Mouse (Mus musculus): ENCODE measurements around the gene Wfdc18.
A peak's percentile ranks its signal among the peaks of the same experiment; 100 is the strongest.

Wfdc18 gene

DNA sequence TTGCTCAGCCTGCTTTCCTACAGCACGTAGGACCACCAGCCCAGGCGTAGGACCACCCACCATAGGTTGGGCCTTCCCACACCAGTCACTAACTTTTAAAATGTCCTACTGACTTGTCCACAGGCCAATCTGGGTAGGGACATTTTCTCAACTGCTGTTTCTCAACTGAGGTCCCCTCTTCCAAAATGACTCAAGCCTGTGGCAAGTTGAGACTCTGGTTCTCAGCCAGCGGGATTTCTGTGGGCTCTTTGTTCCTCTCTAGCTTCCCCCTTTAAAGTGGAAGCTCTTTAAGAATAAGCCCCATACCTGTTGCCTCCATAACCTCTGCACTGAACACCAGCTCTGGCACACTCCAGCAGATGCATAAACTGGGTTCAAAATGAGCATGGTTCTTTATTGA, 34.7 kb downstream of the Wfdc18 start:
- no peak for DNase-seq

DNA sequence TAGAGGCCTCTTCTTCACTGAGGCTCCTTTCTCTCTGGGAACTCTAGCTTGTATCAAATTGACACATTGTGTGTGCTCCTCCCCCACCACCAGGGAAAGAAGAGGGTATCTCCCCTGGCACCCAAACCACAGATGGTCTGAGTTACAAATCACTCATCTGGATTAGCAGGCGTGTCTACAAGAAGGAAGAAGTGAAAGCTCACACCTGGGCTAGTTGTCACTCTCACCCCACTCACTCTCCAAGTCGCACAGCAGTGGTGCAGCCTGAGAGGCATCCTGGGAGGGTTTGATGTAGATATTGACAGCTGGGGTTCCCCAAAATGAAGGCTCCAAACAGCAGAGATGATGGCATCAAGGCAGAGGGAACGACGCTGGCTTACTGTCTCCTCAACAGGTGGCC, 37.3 kb downstream of the Wfdc18 start:
- no peak for DNase-seq

DNA sequence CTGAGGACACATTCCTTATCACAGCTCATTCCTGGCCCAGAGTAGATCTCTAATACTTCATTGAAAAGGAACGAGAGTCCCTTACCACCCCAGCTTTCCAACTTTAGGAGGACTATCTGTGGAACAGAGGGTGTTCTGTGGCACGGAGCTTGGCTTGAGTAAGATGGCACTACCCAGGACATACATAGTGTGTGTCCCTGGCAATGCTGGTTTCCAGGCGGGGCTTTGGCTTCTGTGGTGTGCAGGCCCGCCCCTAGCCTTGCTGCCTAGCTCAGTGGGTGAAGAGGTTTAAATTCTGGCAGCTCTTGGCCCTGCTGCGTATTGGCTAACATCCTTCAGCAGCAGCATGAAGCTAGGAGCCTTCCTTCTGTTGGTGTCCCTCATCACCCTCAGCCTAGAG, 37.9 kb downstream of the Wfdc18 start, which contains the start of gene Wfdc21:
Gene Wfdc21 (plus strand): TSS at position 260 of the 400 bp plus-strand sequence.
- DNase-seq = no peak

DNA sequence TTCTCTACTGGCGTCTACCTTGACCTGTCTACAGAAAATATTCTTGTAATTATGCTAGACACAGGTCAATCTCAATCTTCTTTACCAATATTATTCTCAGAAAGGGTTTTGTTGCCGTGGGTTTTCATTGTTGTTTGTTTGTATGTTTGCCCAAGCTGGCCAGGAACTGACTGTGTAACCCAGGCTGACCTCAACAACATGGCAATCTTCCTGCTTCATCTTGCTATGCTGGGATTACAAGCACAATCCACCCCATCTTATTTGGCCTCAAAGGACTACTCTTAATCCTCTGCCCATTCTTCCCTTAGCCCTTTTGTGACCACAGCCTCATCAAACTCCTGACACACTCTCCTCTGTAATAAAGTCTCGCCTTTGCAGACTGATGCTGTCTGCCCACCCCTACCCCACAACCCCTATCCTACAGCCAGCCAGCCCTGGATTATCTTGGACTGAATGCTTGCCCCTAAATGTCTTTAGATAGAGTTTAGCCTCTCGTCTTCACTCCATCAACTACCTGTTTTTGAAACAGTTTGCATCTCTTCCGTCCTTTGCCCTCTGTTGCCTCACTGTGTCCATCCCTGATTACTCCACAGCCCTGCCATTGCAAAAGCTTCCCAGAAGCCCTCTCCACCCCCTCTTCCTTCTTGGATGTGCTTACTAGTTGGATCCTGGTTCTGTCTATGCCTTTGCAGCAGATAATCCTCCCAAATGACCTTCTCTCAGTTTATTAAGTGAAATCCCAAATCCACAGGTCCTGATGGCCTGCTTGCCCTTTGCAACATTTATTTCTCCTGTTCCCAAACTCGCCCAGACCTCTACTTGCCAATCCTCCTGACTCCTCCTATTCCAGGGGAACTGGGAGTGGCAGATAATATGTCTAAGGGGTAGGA, 38.8 kb downstream of the Wfdc18 start:
- DNase-seq = no peak

DNA sequence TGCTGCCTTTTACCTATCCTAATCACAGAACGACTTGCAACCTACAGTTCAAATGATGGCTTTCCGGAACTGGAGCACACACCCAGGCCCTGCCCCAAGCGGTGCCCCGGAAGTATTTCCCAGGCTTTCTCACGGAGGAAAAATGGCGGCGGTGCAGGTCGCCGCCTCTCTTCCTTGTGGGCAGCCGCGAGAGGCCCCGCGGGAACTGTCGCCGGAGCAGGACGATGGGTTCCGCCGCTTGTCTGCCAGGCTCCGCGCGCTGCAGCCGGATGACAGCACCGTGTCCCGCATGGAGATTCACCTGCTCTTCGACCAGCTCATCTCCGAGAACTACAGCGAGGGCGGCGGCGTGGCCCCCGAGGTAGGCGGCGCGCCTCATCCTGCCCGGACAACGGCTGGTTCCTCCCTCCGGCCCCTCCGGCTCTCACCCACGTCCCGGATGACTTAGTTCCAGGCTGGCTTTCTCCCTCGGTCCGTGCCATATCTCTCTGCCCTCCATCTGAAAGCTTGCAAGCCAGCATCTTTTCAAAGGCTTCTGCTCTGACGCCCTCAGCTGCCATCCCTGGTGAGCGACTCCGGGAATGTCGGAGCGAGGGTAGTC, 44.9 kb downstream of the Wfdc18 start, which contains the start of gene Heatr6:
Gene Heatr6 (plus strand): TSS at position 116 of the 601 bp plus-strand sequence.
- DNase-seq = peak; percentile 72 to 77

DNA sequence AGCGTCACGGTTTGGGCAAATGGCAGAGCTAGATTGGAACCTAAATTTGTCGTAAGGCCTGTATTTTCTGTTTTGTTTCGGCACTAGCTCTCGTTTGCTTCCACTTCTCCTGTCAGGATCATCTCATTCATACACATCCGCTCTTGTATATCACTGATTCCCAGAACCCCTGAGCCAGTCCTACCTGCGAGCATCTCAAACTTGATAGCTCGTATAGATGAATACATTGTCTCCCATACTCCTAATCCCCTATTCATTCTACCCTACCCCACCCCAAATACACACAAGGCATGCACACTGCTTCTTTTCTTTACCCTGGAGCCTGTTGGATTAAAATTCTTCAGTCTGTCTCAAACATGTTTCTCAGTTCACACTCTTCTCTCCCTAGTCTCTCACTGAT, 45.4 kb downstream of the Wfdc18 start:
- no peak for DNase-seq
